Mouse (Mus musculus): ENCODE results near the gene Hipk2. TPM values are rescaled to one million over a fixed set of nuclear protein-coding genes. Genes with fewer than 3 reads are reported as not detected.

The Hipk2 gene
- polyA plus RNA-seq, 1 experiment from 2014 or later = 20.4 TPM

DNA sequence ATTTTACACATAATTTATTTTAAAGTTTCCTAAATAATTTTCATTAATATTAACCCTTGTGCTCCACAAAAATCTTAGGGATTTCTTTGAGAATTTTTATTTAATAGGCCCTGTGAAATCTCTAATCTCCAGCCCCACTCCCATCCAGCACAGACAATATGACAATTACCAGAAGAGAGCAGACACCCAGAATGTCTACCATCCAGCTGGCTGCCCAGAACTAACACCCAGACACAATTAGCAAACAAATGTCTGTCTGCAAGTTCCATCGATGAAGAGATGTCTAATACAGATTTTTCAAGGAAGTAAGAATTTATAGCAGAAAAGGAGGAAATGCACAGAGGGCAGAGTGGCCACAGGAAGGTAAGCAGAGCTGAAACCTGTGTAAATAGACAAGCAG lies 74.7 kb downstream of the Hipk2 start:
- Histone ChIP-seq H3K4me1 (replicated peaks; ENCODE audit: insufficient read depth, low read length) (0 out of 2 replicates have a peak, but pooled peaks cover 3% of the 10 kb centered on the region), H3K36me3 (ENCODE audit: insufficient read depth, low read length) (0 out of 2 replicates have a peak, but pooled peaks cover 4% of the 10 kb centered on the region), H3K27ac (no peak overlapping the region), H3K4me2 (ENCODE audit: low read length) (no peak overlapping the region), H3K4me3 (replicated peaks; ENCODE audit: low read depth, low read length) (no peak overlapping the region), H3K27me3 (ENCODE audit: insufficient read depth, low read length) (no peaks in the 10 kb centered on the region), H3K9ac (ENCODE audit: low read depth, low read length) (no peak overlapping the region), H3K9me3 (replicated peaks; ENCODE audit: low read length) (no peaks in the 10 kb centered on the region)
- TF ChIP-seq CTCF (IDR thresholded peaks at IDR 0.05; ENCODE audit: low read depth) = no peak
- WGBS = 37% methylated on average over 1 of the region's 1 CpGs
- DNase-seq (ENCODE audit: low spot score) (no peak), ATAC-seq (replicated peaks; ENCODE audit: low FRiP score, low read depth) (no peak)

DNA sequence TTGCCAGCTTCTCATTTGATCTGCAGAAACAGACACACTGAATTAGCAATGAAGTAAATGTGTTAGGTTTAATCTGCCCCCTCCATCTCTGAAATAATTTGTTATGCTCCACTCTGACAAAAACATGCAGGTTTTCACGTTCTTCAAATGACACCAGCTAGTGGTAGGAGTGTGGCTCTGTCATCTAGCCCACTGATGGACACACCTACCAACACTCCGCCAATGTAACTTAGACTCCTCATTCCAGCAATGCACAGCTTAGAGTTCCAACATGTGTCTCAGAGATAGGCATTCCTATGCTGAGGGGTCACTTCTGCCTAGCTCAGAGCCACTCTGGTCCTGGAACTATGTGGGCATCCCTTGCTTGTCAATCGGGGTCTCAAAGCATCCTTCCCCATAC lies 78.4 kb downstream of the Hipk2 start:
- no peak overlapping the region for H3K9ac ChIP-seq (ENCODE audit: low read depth, low read length)
- DNase-seq (ENCODE audit: low spot score) (no peak), ATAC-seq (replicated peaks; ENCODE audit: low FRiP score, low read depth) (no peak)
- H3K4me2 ChIP-seq (ENCODE audit: low read length) = no peak overlapping the region
- no peak for TF ChIP-seq CTCF (IDR thresholded peaks at IDR 0.05; ENCODE audit: low read depth)
- H3K4me1 ChIP-seq (replicated peaks; ENCODE audit: insufficient read depth, low read length) = no peaks in the 10 kb centered on the region
- no peak overlapping the region for H3K27ac ChIP-seq
- 76% methylated on average over 3 of the region's 3 CpGs for WGBS
- H3K27me3 ChIP-seq (ENCODE audit: insufficient read depth, low read length) = no peaks in the 10 kb centered on the region
- no peaks in the 10 kb centered on the region for H3K9me3 ChIP-seq (replicated peaks; ENCODE audit: low read length)
- 0 out of 2 replicates have a peak, but pooled peaks cover 7% of the 10 kb centered on the region for H3K36me3 ChIP-seq (ENCODE audit: insufficient read depth, low read length)
- no peak overlapping the region for H3K4me3 ChIP-seq (replicated peaks; ENCODE audit: low read depth, low read length)

DNA sequence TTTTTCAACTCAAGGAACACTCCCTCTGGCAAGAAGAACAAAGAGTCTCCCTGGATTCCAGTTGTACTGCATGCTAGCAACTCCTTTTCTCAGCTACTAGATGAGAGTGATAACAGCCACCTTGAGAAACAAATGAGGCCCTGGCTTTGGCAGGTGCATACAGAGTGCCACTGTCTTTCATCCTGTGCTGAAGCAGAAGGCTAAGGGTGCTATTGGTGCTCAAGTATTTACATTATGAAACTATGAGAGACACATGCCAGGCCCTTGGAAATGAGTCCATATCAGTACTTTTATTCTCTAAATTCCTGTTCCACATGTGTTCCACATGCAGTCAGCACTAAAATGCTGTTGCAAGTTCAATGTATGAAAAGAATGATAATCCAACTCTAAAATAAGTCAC lies 79.0 kb downstream of the Hipk2 start:
- H3K27ac ChIP-seq = no peak overlapping the region
- ATAC-seq (replicated peaks; ENCODE audit: low FRiP score, low read depth) (no peak), DNase-seq (ENCODE audit: low spot score) (no peak)
- no peaks in the 10 kb centered on the region for H3K27me3 ChIP-seq (ENCODE audit: insufficient read depth, low read length)
- TF ChIP-seq CTCF (IDR thresholded peaks at IDR 0.05; ENCODE audit: low read depth) = no peak
- no peak overlapping the region for H3K4me2 ChIP-seq (ENCODE audit: low read length)
- H3K9ac ChIP-seq (ENCODE audit: low read depth, low read length) = no peak overlapping the region
- no peak overlapping the region for H3K4me3 ChIP-seq (replicated peaks; ENCODE audit: low read depth, low read length)
- H3K9me3 ChIP-seq (replicated peaks; ENCODE audit: low read length) = no peaks in the 10 kb centered on the region
- H3K4me1 ChIP-seq (replicated peaks; ENCODE audit: insufficient read depth, low read length) = no peaks in the 10 kb centered on the region
- 0 out of 2 replicates have a peak, but pooled peaks cover 4% of the 10 kb centered on the region for H3K36me3 ChIP-seq (ENCODE audit: insufficient read depth, low read length)

DNA sequence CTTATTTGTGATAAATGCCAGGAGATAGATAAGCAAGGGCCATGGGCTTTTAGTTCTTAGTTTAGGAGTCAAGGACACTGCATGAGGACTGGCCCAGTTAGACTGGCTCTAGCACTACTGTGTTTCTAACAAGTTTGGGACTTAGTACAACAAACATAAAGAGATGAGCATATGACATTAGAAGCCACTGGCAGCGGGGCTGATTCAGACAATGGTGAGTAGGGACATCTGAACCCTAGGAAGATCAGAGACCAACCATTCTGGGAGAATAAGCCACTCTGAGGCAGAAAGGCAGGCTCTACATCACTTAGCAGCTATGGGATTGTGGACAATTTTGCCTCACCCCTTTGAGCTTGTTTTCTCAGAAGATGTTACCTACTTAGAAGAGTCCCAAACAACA lies 79.6 kb downstream of the Hipk2 start:
- 84% methylated on average over 1 of the region's 1 CpGs for WGBS
- TF ChIP-seq CTCF (IDR thresholded peaks at IDR 0.05; ENCODE audit: low read depth) = no peak
- H3K36me3 ChIP-seq (ENCODE audit: insufficient read depth, low read length) = 0 out of 2 replicates have a peak, but pooled peaks cover 5% of the 10 kb centered on the region
- no peaks in the 10 kb centered on the region for H3K9me3 ChIP-seq (replicated peaks; ENCODE audit: low read length)
- DNase-seq (ENCODE audit: low spot score) = no peak
- no peaks in the 10 kb centered on the region for H3K4me1 ChIP-seq (replicated peaks; ENCODE audit: insufficient read depth, low read length)
- ATAC-seq (replicated peaks; ENCODE audit: low FRiP score, low read depth) = no peak
- no peak overlapping the region for H3K9ac ChIP-seq (ENCODE audit: low read depth, low read length)
- no peaks in the 10 kb centered on the region for H3K27me3 ChIP-seq (ENCODE audit: insufficient read depth, low read length)
- no peak overlapping the region for H3K27ac ChIP-seq
- H3K4me2 ChIP-seq (ENCODE audit: low read length) = no peak overlapping the region
- H3K4me3 ChIP-seq (replicated peaks; ENCODE audit: low read depth, low read length) = no peak overlapping the region

DNA sequence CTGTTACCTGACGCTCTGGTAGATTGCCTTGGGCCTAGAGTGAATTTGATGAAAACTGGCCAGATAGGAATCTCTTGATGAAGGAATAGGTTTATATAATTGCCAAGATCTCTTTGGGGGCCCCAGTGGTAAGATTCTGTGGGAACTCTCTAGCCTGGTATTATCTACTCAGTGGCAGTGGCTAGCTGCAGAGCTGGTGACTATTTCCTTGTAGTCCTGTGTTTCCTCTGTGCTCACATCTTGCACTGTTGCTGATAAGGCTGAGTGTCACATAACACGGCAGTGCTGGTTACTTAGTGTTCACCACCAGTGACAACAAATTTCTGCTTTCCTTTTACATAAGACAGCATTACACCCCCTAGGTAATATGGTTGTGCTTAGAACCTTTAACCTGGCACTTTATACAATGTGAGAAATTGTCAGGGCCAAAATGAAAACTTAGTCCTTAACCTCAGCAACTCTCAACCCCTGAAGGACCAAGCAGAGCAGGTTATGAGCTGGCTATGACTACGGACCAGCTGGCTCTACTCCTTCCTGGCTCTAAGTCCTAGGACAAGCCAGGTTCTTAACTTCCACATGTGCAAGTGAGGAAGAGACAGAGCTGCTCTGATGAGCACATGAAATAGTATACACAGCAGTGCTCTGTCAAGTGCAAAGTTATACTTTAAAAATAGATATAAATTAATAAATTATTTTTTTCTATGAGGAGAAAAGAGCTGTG lies 80.7 kb downstream of the Hipk2 start:
- H3K9ac ChIP-seq (ENCODE audit: low read depth, low read length) = no peak overlapping the region
- DNase-seq (ENCODE audit: low spot score) (no peak), ATAC-seq (replicated peaks; ENCODE audit: low FRiP score, low read depth) (no peak)
- H3K4me3 ChIP-seq (replicated peaks; ENCODE audit: low read depth, low read length) = no peak overlapping the region
- no peaks in the 10 kb centered on the region for H3K9me3 ChIP-seq (replicated peaks; ENCODE audit: low read length)
- H3K4me2 ChIP-seq (ENCODE audit: low read length) = no peak overlapping the region
- H3K27me3 ChIP-seq (ENCODE audit: insufficient read depth, low read length) = no peaks in the 10 kb centered on the region
- no peaks in the 10 kb centered on the region for H3K4me1 ChIP-seq (replicated peaks; ENCODE audit: insufficient read depth, low read length)
- H3K27ac ChIP-seq = no peak overlapping the region
- H3K36me3 ChIP-seq (ENCODE audit: insufficient read depth, low read length) = 0 out of 2 replicates have a peak, but pooled peaks cover 7% of the 10 kb centered on the region
- 81% methylated on average over 3 of the region's 3 CpGs for WGBS
- no peak for TF ChIP-seq CTCF (IDR thresholded peaks at IDR 0.05; ENCODE audit: low read depth)

DNA sequence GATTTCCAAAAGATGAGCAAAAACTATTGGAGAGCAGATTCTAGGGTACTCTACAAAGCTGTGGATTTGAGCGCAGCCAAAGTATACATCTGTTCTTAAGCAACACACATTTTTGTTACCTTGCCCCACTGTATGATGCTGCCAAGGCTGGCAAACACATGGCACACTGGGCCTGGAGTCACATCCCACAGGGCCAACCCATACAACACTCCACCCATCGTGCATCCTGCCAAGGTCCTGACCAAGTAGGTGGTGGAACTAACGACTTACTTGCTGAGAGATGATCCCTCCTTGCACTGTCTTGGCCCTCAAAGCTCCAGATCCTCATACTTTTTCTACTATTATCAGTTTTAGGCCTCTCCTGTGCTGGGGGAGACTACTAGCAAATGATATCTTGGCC lies 83.0 kb downstream of the Hipk2 start:
- no peak overlapping the region for H3K4me2 ChIP-seq (ENCODE audit: low read length)
- no peak for DNase-seq (ENCODE audit: low spot score)

More for the DNA sequence above, 83.0 kb downstream of the Hipk2 start:
- Histone ChIP-seq H3K4me1 (replicated peaks; ENCODE audit: insufficient read depth, low read length) (no peaks in the 10 kb centered on the region), H3K27me3 (ENCODE audit: insufficient read depth, low read length) (no peaks in the 10 kb centered on the region), H3K9me3 (replicated peaks; ENCODE audit: low read length) (no peaks in the 10 kb centered on the region), H3K36me3 (ENCODE audit: insufficient read depth, low read length) (0 out of 2 replicates have a peak, but pooled peaks cover 7% of the 10 kb centered on the region), H3K9ac (ENCODE audit: low read depth, low read length) (no peak overlapping the region), H3K4me3 (replicated peaks; ENCODE audit: low read depth, low read length) (no peak overlapping the region), H3K27ac (no peak overlapping the region)
- ATAC-seq (replicated peaks; ENCODE audit: low FRiP score, low read depth) = no peak
- TF ChIP-seq CTCF (IDR thresholded peaks at IDR 0.05; ENCODE audit: low read depth) = no peak
- WGBS = 80% methylated on average over 3 of the region's 3 CpGs
